Mouse (Mus musculus) neural tube, embryonic 14.5 days (tissue): Measurements from ENCODE around the gene Capn1. TPM values are rescaled to one million over a fixed set of nuclear protein-coding genes. Genes with fewer than 3 reads are reported as not detected.

Experiments
- ATAC-seq: fragments of 200-750 bp; cut with Nextera tagmentation; 2 replicates; pipeline ENCODE4 v1.8.0; 2017; ENCODE audit warnings: low read depth, mild to moderate bottlenecking, moderate TSS enrichment, moderate library complexity
- H3K27ac ChIP-seq: fragments of 300-500 bp; sonication (generic); 2 replicates; pipeline ENCODE4 v1.5.1; 2014; ENCODE audit warnings: low read depth, mild to moderate bottlenecking, control low read depth, low read length, moderate library complexity, mixed read lengths
- H3K27me3 ChIP-seq: fragments of 300-500 bp; sonication (generic); 2 replicates; pipeline ENCODE4 v1.6.1; 2014; ENCODE audit warnings: low read length; ENCODE audit not compliant: control insufficient read depth, insufficient read depth
- H3K36me3 ChIP-seq: fragments of 300-500 bp; sonication (generic); 2 replicates; pipeline ENCODE4 v1.6.1; 2014; ENCODE audit warnings: low read length, mixed read lengths; ENCODE audit not compliant: control insufficient read depth, insufficient read depth
- H3K4me1 ChIP-seq: fragments of 300-500 bp; sonication (generic); 2 replicates; pipeline ENCODE4 v1.6.1; 2014; ENCODE audit warnings: low read length; ENCODE audit not compliant: control insufficient read depth, insufficient read depth
- H3K4me2 ChIP-seq: fragments of 300-500 bp; sonication (generic); 2 replicates; pipeline ENCODE4 v1.6.1; 2014; ENCODE audit warnings: mild to moderate bottlenecking, low read depth, low read length, control low read depth
- H3K4me3 ChIP-seq: fragments of 300-500 bp; sonication (generic); 2 replicates; pipeline ENCODE4 v1.5.1; 2014; ENCODE audit warnings: low read depth, low read length, control low read depth, mixed read lengths
- H3K9ac ChIP-seq: fragments of 300-500 bp; sonication (generic); replicated peaks from 2 replicates; pipeline ENCODE4 v1.6.1; 2014; ENCODE audit warnings: low read depth, mild to moderate bottlenecking, control low read depth, low read length, mixed read lengths
- H3K9me3 ChIP-seq: fragments of 300-500 bp; sonication (generic); 2 replicates; pipeline ENCODE4 v1.6.1; 2016; ENCODE audit warnings: low read length; ENCODE audit not compliant: control insufficient read depth
- WGBS: fragments of 180-500 bp; shearing (Covaris S2); extraction: QIAGEN DNeasy Blood & Tissue Kit; methylation state at CpG from one replicate; pipeline ENCODE4 v1.1.7; 2014; 5-methylcytosine and 5-hydroxymethylcytosine counted together
- polyA plus RNA-seq: library from polyadenylated mRNA; unstranded; fragments of >200 nt; fragmentation: Nextera tagmentation; extraction: Ambion mirVana; gene quantifications from 2 replicates; pipeline ENCODE4 v1.2.1, GENCODE M21; 2014

Capn1 gene
- polyA plus RNA-seq, 1 experiment from 2014 or later = 3.4 TPM

GRCm38 (mm10) chr19:6023930-6024329 is 8.2 kb upstream of the Capn1 start:
- no peak for ATAC-seq
- no peak overlapping the region for H3K9ac ChIP-seq
- H3K27me3 ChIP-seq = no peaks in the 10 kb centered on the region
- H3K27ac ChIP-seq = no peak overlapping the region
- H3K4me2 ChIP-seq = no peak overlapping the region
- no peaks in the 10 kb centered on the region for H3K4me1 ChIP-seq
- H3K9me3 ChIP-seq = no peaks in the 10 kb centered on the region
- no peak overlapping the region for H3K4me3 ChIP-seq
- 89% methylated on average over 7 of the region's 7 CpGs for WGBS
- H3K36me3 ChIP-seq = no peaks in the 10 kb centered on the region

- no peak for ATAC-seq
- H3K9ac ChIP-seq = no peak overlapping the region
- WGBS = 71% methylated on average over 8 of the region's 8 CpGs
Observed at GRCm38 (mm10) chr19:6023059-6023458, 7.4 kb upstream of the Capn1 start.

GRCm38 (mm10) chr19:6020276-6020675 is 4.6 kb upstream of the Capn1 start:
- H3K4me1 ChIP-seq = peaks cover 5% of the 10 kb centered on the region; the same call in 1 of the 2 replicates
- H3K9ac ChIP-seq = no peak overlapping the region
- H3K9me3 ChIP-seq = no peaks in the 10 kb centered on the region
- no peak for ATAC-seq
- H3K36me3 ChIP-seq = no peaks in the 10 kb centered on the region
- H3K4me2 ChIP-seq = no peak overlapping the region
- WGBS = 59% methylated on average over 3 of the region's 3 CpGs
- H3K4me3 ChIP-seq = no peak overlapping the region
- no peak overlapping the region for H3K27ac ChIP-seq
- H3K27me3 ChIP-seq = peaks cover 2% of the 10 kb centered on the region; the same call in 1 of the 2 replicates

More at GRCm38 (mm10) chr19:6023059-6023458, 7.4 kb upstream of the Capn1 start:
- Histone ChIP-seq H3K27ac (no peak overlapping the region), H3K9me3 (no peaks in the 10 kb centered on the region), H3K27me3 (no peaks in the 10 kb centered on the region), H3K36me3 (no peaks in the 10 kb centered on the region), H3K4me2 (no peak overlapping the region), H3K4me3 (no peak overlapping the region), H3K4me1 (no peaks in the 10 kb centered on the region)

- Histone ChIP-seq H3K9ac (no peak overlapping the region), H3K4me3 (no peak overlapping the region), H3K27ac (no peak overlapping the region), H3K4me1 (peaks cover 8% of the 10 kb centered on the region; the same call in 1 of the 2 replicates), H3K4me2 (no peak overlapping the region), H3K27me3 (peaks cover 5% of the 10 kb centered on the region; the same call in 1 of the 2 replicates), H3K9me3 (no peaks in the 10 kb centered on the region), H3K36me3 (no peaks in the 10 kb centered on the region)
- 29% methylated on average over 15 of the region's 15 CpGs for WGBS
- no peak for ATAC-seq
Observed at GRCm38 (mm10) chr19:6018142-6019089, 2.7 kb upstream of the Capn1 start.

- no peak overlapping the region for H3K4me3 ChIP-seq
- peaks cover 8% of the 10 kb centered on the region; the same call in 1 of the 2 replicates for H3K4me1 ChIP-seq
- H3K27me3 ChIP-seq = peaks cover 5% of the 10 kb centered on the region; the same call in 1 of the 2 replicates
- no peaks in the 10 kb centered on the region for H3K36me3 ChIP-seq
- 50% methylated on average over 7 of the region's 7 CpGs for WGBS
- H3K4me2 ChIP-seq = no peak overlapping the region
- ATAC-seq = no peak
- no peak overlapping the region for H3K9ac ChIP-seq
- H3K27ac ChIP-seq = no peak overlapping the region
- H3K9me3 ChIP-seq = no peaks in the 10 kb centered on the region
Observed at GRCm38 (mm10) chr19:6016532-6016931, 835 bp upstream of the Capn1 start.

- Histone ChIP-seq H3K27me3 (peaks cover 5% of the 10 kb centered on the region; the same call in 1 of the 2 replicates), H3K4me1 (peaks cover 8% of the 10 kb centered on the region; the same call in 1 of the 2 replicates), H3K4me3 (peak overlapping the region; percentile 46), H3K36me3 (no peaks in the 10 kb centered on the region), H3K27ac (no peak overlapping the region), H3K9me3 (no peaks in the 10 kb centered on the region), H3K9ac (peak overlapping the region; percentile 68), H3K4me2 (peak overlapping the region; percentile 80)
- under 1% methylated on average over 12 of the region's 18 CpGs for WGBS
- peak; percentile 63 for ATAC-seq
Observed at GRCm38 (mm10) chr19:6014991-6015510, 646 bp downstream of the Capn1 start.

GRCm38 (mm10) chr19:6013691-6014090 is 2.0 kb downstream of the Capn1 start:
- Histone ChIP-seq H3K27ac (no peak overlapping the region), H3K9ac (no peak overlapping the region), H3K36me3 (no peaks in the 10 kb centered on the region), H3K27me3 (peaks cover 5% of the 10 kb centered on the region; the same call in 1 of the 2 replicates), H3K4me3 (no peak overlapping the region), H3K4me1 (peaks cover 8% of the 10 kb centered on the region; the same call in 1 of the 2 replicates), H3K4me2 (no peak overlapping the region), H3K9me3 (no peaks in the 10 kb centered on the region)
- WGBS = 91% methylated on average over 10 of the region's 10 CpGs
- no peak for ATAC-seq

- Histone ChIP-seq H3K36me3 (no peaks in the 10 kb centered on the region), H3K9ac (no peak overlapping the region), H3K4me1 (no peaks in the 10 kb centered on the region), H3K9me3 (no peaks in the 10 kb centered on the region), H3K4me2 (no peak overlapping the region), H3K27me3 (no peaks in the 10 kb centered on the region), H3K27ac (no peak overlapping the region), H3K4me3 (no peak overlapping the region)
- no peak for ATAC-seq
- WGBS = 65% methylated on average over 8 of the region's 8 CpGs
Observed at GRCm38 (mm10) chr19:6009137-6009536, 6.6 kb downstream of the Capn1 start.

GRCm38 (mm10) chr19:6007013-6007412 is 8.7 kb downstream of the Capn1 start:
- 81% methylated on average over 13 of the region's 13 CpGs for WGBS
- no peak for ATAC-seq
- no peak overlapping the region for H3K27ac ChIP-seq
- H3K9ac ChIP-seq = no peak overlapping the region
- no peak overlapping the region for H3K4me3 ChIP-seq
- no peaks in the 10 kb centered on the region for H3K4me1 ChIP-seq
- H3K4me2 ChIP-seq = no peak overlapping the region
- no peaks in the 10 kb centered on the region for H3K27me3 ChIP-seq
- H3K36me3 ChIP-seq = no peaks in the 10 kb centered on the region
- no peaks in the 10 kb centered on the region for H3K9me3 ChIP-seq
